Mouse (Mus musculus): Measurements from ENCODE around the gene Prpsap1.

DNA sequence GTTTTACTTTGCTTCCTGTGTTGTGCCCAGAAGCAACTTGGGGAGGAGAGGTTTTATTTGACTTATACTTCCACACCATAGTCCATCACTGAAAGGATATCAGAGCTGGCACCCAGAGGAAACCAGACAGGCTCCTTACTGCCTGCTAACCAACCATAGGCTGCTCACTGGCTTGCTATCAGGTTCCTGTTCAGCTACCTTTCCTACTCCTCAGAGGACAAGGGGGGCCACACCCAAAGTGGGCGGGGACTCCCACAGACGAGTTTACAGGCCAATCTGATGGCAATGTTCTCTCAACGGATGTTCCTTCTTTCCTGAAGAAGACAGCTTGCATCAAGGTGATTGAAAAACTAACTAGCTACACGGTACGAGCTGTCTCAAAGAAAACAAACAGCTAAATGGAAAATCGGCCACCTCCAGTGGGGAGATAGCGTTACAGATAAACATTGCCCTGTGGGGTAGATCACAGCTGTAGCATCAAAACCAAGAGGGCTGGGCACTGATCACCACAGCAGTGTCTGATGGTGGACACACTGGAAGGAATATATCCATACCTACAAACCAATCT lies 17.4 kb upstream of the Prpsap1 start:
- TF ChIP-seq POLR2A (IDR thresholded peaks at IDR 0.05; ENCODE audit: insufficient read depth, low read depth, low read length) (no peak), CTCF (IDR thresholded peaks at IDR 0.05; ENCODE audit: insufficient read depth, low read depth, low read length) (no peak)
